Mouse (Mus musculus) MN1 (cell line): ENCODE measurements around the gene Ncan.
A peak's percentile ranks its signal among the peaks of the same experiment; 100 is the strongest.

ENCODE experiments used
- DNase-seq: peaks from one replicate; pipeline ENCODE4 v3.0.0-alpha.2; 2016; ENCODE audit warnings: low spot score

The Ncan gene

GRCm38 (mm10) chr8:70129309-70129952, 8.8 kb upstream of the Ncan start:
- peak; percentile 90 for DNase-seq

- peak; percentile 78 for DNase-seq
These were observed 7.8 kb upstream of the Ncan start for GRCm38 (mm10) chr8:70128435-70128834.

GRCm38 (mm10) chr8:70124992-70125391, 4.3 kb upstream of the Ncan start:
- no peak for DNase-seq

- peak; percentile 19 for DNase-seq
These were observed 2.2 kb upstream of the Ncan start for GRCm38 (mm10) chr8:70122863-70123262.

DNA sequence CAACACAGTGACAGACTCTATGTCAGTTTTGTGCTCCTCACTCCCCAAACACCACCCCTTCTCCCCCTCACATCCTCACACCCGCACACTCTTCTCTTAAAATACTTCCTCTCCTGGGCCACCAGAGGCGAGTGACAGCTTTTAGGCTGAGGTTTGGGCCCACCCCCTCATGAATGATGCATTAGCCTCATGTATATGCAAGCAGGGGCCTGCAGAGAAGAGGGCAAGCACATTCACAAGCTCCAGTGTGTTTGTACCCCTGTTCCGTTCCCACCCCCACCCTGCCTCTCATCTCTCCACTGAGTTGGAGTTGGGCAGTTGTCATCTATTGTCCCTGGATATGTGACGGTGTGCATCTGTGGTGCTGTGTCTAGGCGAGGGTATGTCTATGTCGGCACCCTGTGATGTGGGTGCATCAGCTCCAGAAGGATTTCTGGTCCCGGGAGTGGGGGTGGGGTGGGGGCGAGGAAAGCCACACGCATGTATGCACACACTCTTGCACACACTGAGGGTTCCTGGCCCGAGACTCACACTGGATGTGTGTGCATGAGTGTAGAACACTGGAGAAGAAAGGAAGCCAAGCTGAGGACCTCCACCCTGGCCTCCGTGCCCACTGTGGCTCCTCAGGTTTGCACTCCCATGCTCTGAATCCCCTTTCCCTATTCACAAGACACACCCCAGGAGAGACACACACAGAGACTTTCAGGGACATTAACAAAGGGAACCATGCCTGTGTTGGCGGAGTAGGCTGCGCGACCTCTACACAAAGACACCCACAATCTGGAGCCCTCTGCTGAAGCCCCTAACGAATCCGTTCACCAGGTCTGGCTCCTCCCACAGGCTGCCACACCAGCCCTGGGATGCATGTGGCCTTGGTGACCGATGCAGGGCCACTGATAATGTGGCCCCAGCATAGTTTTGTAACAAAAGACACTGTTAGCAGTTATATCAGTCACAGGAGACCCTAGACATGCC, 1.7 kb downstream of the Ncan start:
- no peak for DNase-seq

DNA sequence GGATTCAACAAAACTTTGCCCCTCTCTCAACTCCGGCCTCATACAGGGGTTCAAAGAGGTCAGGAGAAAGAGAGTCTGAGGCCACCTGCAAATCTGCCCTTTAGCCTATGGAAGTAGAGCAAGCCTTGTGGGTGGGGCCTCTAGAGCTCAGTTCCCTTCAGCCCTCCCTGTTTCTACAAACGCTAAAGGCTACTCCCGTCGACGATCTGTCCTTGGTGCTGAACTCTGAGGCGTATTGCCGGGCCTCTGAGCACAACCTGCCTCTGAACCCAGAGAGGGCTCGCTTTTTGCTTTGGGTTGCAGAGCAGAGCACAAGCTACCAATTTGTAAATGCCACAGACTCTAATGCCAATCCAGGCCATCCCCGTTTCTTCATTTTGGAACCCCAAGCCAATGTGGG, 3.1 kb downstream of the Ncan start:
- no peak for DNase-seq

GRCm38 (mm10) chr8:70114892-70115291, 5.8 kb downstream of the Ncan start:
- no peak for DNase-seq

- no peak for DNase-seq
These were observed 6.2 kb downstream of the Ncan start for GRCm38 (mm10) chr8:70114488-70114887.

- no peak for DNase-seq
These were observed 8.2 kb downstream of the Ncan start for GRCm38 (mm10) chr8:70112401-70113016.

- DNase-seq = no peak
These were observed 9.4 kb downstream of the Ncan start for GRCm38 (mm10) chr8:70111192-70111795.

DNA sequence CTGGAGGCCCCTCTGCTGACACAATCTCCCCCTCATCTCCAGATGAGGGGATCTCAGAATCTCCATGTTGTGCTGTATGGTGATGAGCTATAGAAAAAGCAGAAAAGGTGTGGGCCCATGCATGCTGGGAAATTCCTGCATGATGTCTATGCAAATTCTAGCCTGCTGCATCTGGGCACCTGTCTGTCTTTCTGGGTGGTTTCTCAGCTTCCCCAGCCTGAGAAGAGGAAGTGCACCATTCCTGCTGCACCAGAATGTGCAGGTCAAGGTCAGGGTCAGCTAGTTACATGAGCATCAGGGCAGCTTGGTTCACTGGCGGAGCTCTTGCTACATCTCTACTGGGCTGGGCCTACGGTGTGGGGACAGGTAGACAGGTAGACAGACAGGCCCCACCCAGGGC, 10.2 kb downstream of the Ncan start:
- DNase-seq = no peak

DNA sequence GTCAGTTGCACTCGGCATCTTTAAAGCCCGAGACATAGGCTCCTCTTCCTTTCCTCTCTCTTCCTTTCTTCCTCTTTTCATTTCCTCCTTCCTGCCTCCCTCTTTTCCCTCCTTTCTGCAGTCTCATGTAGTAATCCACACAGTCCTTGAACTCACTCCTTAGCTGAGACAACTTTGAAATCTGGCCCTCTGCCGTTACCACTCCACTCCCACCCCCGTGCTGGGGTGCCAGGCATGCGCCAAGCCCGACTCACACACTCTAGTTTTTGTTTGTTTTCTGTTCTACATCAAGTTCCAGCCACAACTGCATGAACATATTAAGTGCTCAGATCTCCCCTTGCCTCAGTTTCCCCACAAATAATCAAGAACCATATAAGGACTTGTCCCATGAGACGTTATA, 15.8 kb downstream of the Ncan start:
- DNase-seq = no peak

GRCm38 (mm10) chr8:70104506-70104905, 16.2 kb downstream of the Ncan start:
- peak; percentile 72 for DNase-seq

DNA sequence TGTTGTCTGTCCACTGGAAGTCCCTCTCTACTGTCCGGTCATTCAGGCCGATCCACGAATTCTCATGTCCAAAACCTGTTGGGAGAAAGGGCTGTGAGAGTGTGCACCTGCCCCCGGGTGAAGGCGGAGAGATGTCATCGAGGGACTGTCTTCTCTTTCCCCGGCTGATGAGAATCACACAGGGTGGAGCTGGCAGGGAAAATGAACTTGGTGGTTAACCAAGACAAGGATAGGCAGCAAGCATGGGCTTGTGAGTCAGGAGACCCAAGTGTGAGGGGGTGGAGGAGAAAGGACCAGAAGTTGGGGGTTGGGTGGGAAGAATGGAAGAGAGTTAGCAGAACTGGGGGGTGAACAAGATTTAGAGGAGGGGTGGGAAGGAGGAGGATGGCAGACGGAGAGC, 20.4 kb downstream of the Ncan start:
- no peak for DNase-seq

- DNase-seq = no peak
These were observed 21.4 kb downstream of the Ncan start for GRCm38 (mm10) chr8:70099276-70099675.

DNA sequence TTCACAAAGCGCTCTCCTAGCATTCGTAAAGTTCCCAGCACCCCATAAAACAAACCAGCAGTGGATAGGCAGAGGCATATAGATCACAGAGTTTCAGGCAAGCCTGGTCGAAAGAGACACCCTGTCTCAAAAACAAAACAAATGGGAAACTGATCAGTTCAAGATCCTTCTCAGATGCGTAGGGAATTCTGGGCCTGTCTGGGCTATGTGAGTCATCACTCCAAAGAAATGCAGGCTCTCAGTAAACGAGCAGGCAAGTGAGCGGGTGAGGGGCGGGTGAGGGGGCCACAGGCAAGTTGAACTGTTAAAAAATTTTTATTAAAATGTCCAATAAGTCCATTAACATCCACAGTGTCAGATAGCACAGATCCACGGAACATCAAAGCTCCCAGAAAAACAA, 27.9 kb downstream of the Ncan start:
- DNase-seq = no peak

DNA sequence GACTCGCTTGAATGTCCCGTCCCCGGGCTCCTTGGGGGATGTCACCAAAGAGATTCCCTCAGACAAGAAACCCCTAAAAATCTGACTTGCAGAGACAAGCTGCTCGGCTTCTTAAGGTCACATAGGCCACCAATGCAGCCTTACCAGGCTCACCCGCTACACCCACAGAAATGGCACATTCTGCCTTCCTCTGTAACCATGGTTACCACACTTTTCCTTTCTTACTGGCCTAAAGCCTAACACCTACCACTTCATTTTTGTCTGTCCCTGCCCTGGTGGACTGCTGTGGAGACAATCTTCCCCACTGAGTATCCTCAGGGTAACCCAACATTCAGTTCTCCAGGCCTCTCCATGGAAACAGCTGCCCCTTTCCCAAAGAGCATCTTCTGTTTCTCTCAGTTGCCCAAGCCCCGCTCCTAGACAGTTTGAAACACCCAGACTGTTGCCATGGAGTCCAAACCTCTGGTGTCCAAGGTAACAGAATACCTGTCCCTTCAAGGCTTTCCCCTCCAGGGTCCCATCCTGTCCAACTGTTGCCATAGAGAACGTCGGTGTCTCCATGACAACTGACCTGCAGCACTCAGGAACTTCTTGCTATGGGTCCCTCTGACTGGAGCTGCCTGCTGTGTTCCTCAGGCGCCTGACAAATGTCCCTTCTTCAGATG, 31.2 kb downstream of the Ncan start:
- no peak for DNase-seq

- DNase-seq = no peak
These were observed 32.6 kb downstream of the Ncan start for GRCm38 (mm10) chr8:70087836-70088650.

GRCm38 (mm10) chr8:70087237-70087636, 33.4 kb downstream of the Ncan start:
- no peak for DNase-seq

DNA sequence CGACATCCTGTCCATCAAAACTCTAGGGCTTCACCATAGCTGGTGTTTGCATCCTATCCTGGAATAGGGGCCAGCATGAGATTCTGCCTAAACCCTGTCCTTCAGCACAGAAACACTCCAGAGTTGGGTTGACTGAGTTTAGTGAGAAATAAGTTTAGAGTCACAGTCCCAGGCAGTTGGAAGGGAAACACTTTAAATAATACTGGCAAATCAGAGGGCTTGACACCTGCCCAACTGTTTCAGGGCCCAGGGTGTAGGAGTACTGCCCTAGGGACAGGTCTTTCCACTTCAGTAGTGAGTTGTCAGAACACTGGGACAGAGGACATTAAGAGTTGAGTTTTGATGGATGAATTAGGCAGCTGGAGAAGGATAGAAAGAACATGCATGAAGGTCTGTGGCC, 34.5 kb downstream of the Ncan start:
- no peak for DNase-seq
